Mouse (Mus musculus) lung, postnatal 4 days (tissue): ENCODE measurements around the gene Erc2.
"Not testable (repeated sequence)": the region's sequence is repeated elsewhere in the genome, so short reads cannot be mapped to it uniquely, and the experiment has no call there.

Experiments used
- DNase-seq, 2 experiments: peaks; one replicate each; pipeline ENCODE4 v3.0.0; 2021

Gene Erc2

GRCm38 (mm10) chr14:27622176-27622922 lies at the start of gene Erc2:
Gene Erc2 (plus strand): TSS chr14:27622428.
- peak; percentile 72 to 82 for DNase-seq

- no peak for DNase-seq
These were observed 43.8 kb upstream of the Erc2 start for GRCm38 (mm10) chr14:27578443-27578842.

- not testable (repeated sequence) for DNase-seq
These were observed 32.6 kb upstream of the Erc2 start for GRCm38 (mm10) chr14:27589616-27590015.

GRCm38 (mm10) chr14:27592163-27592562 lies 30.1 kb upstream of the Erc2 start:
- DNase-seq, result no peak

- peak; percentile 78 to 86 for DNase-seq
These were observed 26.0 kb upstream of the Erc2 start for GRCm38 (mm10) chr14:27596265-27596664.

GRCm38 (mm10) chr14:27602136-27602535 lies 20.1 kb upstream of the Erc2 start:
- no peak for DNase-seq

- no peak for DNase-seq
These were observed 14.8 kb upstream of the Erc2 start for GRCm38 (mm10) chr14:27607419-27607818.

- no peak for DNase-seq
These were observed 8.5 kb upstream of the Erc2 start for GRCm38 (mm10) chr14:27613766-27614165.

- DNase-seq, result no peak
These were observed 4.9 kb upstream of the Erc2 start for GRCm38 (mm10) chr14:27617286-27617685.

- DNase-seq, result no peak
These were observed 652 bp upstream of the Erc2 start for GRCm38 (mm10) chr14:27621576-27621975.

- DNase-seq, result no peak
These were observed 643 bp downstream of the Erc2 start for GRCm38 (mm10) chr14:27622923-27623219.

GRCm38 (mm10) chr14:27623368-27623767 lies 1.1 kb downstream of the Erc2 start:
- peak; percentile 57 to 66 for DNase-seq

GRCm38 (mm10) chr14:27628701-27629100 lies 6.5 kb downstream of the Erc2 start:
- no peak for DNase-seq

- DNase-seq, result no peak
These were observed 7.3 kb downstream of the Erc2 start for GRCm38 (mm10) chr14:27629369-27630012.

- no peak for DNase-seq
These were observed 8.9 kb downstream of the Erc2 start for GRCm38 (mm10) chr14:27630973-27631640.

- DNase-seq, result no peak
These were observed 12.5 kb downstream of the Erc2 start for GRCm38 (mm10) chr14:27634761-27635160.

GRCm38 (mm10) chr14:27636556-27636955 lies 14.3 kb downstream of the Erc2 start:
- no peak for DNase-seq

GRCm38 (mm10) chr14:27641382-27641781 lies 19.2 kb downstream of the Erc2 start:
- DNase-seq, result no peak

GRCm38 (mm10) chr14:27642981-27643380 lies 20.8 kb downstream of the Erc2 start:
- DNase-seq, result no peak

- DNase-seq, result no peak
These were observed 32.4 kb downstream of the Erc2 start for GRCm38 (mm10) chr14:27654670-27655069.

- no peak for DNase-seq
These were observed 36.4 kb downstream of the Erc2 start for GRCm38 (mm10) chr14:27658616-27659015.

- DNase-seq, result no peak
These were observed 39.2 kb downstream of the Erc2 start for GRCm38 (mm10) chr14:27661466-27661865.

- DNase-seq, result no peak
These were observed 40.0 kb downstream of the Erc2 start for GRCm38 (mm10) chr14:27662251-27662650.
